Mouse (Mus musculus): Measurements from ENCODE around the gene Pde10a.
"Not testable (repeated sequence)": the region's sequence is repeated elsewhere in the genome, so short reads cannot be mapped to it uniquely, and the experiment has no call there.

The Pde10a gene

DNA sequence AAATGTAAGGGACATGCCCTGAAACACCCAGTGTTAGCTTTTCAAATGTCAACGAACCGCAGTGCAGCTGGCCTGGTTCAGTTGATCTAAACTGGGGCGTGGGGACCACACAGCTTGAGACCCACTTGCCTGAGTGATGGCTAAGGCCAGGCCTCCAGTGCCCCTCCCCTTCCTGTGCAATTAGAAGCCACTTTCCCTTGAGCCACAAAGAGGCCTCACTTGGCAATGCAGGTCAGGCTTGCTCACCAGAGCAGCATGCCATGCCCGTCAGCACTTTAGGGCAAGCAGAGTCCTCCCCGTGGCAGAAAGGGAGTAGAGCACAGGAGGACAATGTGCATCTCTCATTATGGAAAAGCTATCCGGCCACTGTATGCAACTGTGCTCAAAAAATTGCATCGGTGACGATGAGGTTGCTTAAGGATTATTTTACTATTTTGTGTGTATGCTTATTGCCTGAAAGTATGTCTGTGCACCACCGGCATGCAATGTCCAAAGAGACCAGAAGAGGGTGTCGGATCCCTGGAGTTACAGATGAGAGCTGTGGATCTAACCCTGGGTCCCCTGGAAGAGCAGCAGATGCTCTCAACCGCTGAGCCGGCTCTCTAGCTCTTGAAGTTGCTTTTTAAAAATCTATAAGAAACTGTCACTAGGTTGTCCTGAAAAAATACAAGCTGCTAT lies 114.7 kb downstream of the Pde10a start:
- in situ Hi-C loops (cut with MboI; ENCODE audit: low sequenced_read_pairs): no loop called here

DNA sequence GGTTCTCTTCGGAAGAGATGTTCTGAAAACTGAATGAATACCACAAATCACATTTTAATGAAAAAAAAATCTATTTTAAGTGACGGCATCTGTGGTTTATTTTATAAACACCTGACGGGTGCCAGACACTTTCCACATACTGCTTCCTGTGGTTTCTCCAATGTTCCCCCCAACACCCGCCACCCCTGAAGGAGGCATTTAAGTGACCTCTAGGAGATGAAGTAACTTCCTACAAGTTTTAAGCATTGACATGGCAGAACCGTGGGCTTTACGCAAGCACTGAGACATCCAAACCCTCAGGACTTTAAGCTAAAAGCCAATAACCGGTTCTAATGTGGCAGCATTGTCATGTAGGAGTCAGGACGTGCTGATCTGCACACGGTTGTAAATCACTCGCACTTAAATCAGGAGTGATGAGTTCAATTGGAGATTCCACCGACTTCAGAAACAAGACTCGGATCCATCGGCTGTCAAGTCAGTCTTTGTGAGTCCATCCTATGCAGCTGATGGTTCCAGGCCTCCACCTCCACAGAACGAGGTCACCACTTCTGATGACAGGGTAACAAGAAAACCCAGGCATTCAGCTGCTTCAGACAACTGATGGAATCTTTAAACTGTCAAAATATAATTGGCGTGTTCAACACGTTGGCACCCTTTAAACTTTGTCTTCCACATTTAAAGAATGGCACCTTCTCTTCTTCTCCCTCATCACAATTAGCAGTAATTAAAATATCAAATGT lies 115.7 kb downstream of the Pde10a start:
- in situ Hi-C loops (cut with MboI; ENCODE audit: low sequenced_read_pairs): no loop called here

DNA sequence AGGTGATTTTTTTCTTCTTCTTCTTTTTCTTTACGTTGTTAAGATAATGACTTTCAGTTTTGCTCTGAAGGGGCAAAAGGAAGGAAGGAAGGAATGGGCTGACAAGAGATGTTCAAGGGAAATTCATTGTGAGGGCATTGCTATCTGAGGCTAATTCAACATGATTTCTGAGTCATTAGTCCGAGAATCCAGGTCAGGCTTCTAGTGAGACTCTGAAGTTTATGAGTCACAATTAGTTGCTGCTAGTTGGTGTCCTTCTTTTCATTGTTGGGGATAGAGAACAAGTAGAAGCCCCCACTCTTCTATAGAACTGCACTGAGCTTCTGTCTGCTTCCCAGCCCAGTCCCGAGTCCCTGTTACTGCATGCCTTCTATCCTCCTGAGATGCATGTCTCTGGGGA lies 116.3 kb downstream of the Pde10a start:
- in situ Hi-C loops (cut with MboI; ENCODE audit: low sequenced_read_pairs): no loop called here

GRCm38 (mm10) chr17:8642356-8642755 lies 117.2 kb downstream of the Pde10a start:
- in situ Hi-C loops (cut with MboI; ENCODE audit: low sequenced_read_pairs): no loop called here

GRCm38 (mm10) chr17:8647372-8647871 lies 122.2 kb downstream of the Pde10a start:
- in situ Hi-C loops (cut with MboI; ENCODE audit: low sequenced_read_pairs): no loop called here

DNA sequence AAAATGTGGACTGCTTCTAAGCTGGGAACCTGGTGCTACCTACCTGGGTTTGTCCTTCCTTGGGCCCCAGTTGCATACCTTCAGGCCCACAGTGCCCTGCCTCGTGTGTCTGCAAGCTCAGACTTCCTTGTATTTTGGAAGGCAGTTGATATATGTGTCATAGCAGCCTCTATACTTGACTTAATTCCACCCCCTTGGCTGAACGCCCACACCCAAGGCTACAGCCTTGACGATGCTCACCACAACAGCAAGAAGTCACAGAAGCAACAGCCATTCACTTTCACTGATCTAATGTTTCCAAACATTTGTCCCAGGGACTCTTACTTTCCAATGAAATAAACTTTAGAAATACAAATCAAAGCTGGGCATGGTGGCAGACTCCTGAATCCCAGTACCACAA lies 123.1 kb downstream of the Pde10a start:
- in situ Hi-C loops (cut with MboI; ENCODE audit: low sequenced_read_pairs): no loop called here

- in situ Hi-C loops (cut with MboI; ENCODE audit: low sequenced_read_pairs): no loop called here
These were observed 127.6 kb downstream of the Pde10a start for GRCm38 (mm10) chr17:8652681-8653262.

GRCm38 (mm10) chr17:8657661-8658060 lies 132.5 kb downstream of the Pde10a start:
- in situ Hi-C loops (cut with MboI; ENCODE audit: low sequenced_read_pairs): no loop called here

DNA sequence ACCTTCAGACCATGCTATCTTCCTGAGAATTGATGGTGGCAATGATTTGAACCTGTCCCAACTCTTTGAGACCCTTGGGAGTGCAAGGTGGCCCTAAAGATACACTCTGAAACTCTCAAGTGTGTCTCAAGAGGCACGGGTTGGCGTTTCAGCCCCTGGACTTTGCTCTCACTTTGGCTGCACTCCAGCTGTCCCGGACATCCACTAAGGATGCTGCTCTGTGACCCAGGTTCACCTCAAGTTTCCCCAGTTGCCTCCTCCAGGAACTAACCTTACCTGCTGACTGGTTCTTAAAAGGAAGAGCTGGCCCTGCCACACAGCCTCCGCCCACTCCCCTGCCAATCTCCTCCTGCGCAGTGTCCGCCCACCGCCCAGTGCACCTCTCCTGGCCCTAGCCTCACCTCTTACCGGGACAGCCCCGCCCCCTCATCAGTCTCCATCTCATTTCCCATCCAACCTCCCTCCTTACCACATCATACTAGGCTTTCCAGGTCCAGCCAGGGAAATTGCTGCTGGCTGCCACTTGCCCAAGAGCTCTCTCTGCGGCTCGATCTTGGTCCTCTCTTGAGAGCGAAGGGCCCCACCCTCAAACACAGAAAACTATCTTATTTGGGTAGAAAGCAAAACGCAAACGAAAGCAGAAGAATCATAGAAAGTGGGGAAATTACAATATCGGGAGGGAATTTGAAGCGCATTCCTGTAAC lies 133.7 kb downstream of the Pde10a start:
- in situ Hi-C loops (cut with MboI; ENCODE audit: low sequenced_read_pairs): no loop called here

- in situ Hi-C loops (cut with MboI; ENCODE audit: low sequenced_read_pairs): no loop called here
These were observed 141.7 kb downstream of the Pde10a start for GRCm38 (mm10) chr17:8666912-8667311.

- in situ Hi-C loops (cut with MboI; ENCODE audit: low sequenced_read_pairs): no loop called here
These were observed 149.5 kb downstream of the Pde10a start for GRCm38 (mm10) chr17:8674651-8675050.

DNA sequence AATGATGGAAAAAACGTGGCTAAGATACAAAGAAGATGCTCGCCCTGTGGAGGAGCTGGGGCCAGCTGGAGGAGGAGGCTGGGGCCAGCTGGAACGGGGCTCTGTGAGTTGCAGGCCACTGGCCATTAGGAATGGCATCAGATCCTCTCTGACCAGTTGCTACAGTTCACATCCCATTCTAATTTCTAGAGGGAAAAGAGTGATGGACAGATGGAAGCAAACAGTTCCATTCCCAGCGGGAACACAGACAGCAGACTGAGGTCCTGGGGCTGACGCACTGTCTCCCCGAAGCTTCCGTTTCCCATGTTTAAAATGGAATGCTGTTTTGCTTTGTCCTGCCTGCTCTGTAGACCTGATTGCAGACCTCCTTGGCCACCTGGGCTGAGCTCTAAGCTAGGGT lies 161.2 kb downstream of the Pde10a start:
- in situ Hi-C loops (cut with MboI; ENCODE audit: low sequenced_read_pairs): no loop called here

DNA sequence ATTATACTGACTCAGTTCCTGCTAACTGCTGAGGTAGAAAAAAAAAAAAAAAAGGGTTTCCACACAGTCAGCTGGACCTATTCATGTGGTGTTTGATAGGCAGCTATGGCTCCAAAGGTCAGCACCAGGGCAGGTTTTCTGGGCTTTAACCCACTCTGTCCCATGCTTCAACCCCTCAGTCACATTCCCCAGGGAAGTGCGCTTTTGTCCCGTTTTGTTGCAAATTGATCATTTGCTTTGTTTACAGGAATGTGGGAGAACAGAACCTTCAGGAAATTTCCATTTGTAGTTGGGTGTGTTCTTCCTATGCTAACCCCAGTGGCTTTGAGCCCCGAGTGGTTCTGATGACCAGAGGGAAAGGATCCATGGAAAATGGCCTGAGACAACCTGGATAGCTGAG lies 162.9 kb downstream of the Pde10a start:
- in situ Hi-C loops (cut with MboI; ENCODE audit: low sequenced_read_pairs): no loop called here

DNA sequence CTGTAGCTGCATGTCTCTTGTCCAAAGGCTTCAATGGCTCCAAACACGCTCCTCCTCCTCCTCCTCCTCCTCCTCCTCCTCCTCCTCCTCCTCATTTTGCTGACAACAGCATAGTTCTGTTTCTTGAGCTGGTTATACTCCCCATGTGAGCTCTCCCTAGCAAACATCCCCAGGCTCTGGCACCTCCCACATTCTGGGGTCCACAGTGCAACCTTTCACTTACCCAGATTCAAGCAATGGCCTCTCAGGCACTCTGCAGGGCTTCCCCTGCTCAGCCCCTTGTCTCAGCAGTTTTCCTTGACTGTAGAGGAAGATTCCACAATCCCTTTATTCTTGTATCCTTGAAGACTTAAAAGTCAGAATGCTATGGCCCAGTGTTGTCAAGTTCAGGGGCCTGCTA lies 173.1 kb downstream of the Pde10a start:
- in situ Hi-C loops (cut with MboI; ENCODE audit: low sequenced_read_pairs): no loop called here

DNA sequence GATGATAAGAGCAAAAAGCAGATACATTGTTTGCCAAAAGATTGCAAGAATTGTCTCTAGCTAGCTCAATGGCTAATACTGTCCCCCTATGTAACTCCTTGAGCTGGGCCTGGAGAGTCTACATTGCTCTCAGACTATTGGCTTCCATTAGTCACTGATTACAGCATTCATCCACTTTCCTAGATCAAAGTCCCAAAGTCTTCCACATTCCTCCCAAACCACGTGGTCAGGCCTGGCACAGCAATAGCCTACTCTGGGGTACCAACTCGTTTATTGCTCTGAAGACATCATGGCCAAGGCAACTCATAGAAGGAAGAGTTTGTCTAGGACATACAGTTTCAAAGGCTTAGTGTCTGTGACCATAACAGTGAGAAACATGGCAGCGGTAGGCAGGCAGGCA lies 173.6 kb downstream of the Pde10a start:
- in situ Hi-C loops (cut with MboI; ENCODE audit: low sequenced_read_pairs): no loop called here

- in situ Hi-C loops (cut with MboI; ENCODE audit: low sequenced_read_pairs): no loop called here
These were observed 175.9 kb downstream of the Pde10a start for GRCm38 (mm10) chr17:8701096-8701495.

DNA sequence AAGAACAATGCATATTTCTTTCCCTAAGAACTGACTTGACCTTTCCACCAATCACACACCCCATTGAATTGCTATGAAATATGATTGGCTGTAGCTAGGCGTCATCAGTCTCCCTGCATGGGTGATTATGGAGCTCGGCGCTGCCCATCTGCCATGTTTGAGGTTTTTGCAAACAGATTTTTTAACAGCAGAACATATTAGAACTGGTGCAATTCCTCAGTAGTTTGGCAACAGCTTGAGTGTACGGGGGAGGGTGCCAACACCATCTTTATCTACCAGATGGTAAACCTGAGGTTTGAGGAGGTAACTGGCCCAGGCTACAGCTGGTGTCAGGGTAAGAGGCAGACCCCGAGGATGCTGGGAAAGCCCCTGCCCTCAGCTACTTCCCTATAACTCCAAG lies 177.3 kb downstream of the Pde10a start:
- in situ Hi-C loops (cut with MboI; ENCODE audit: low sequenced_read_pairs): no loop called here

DNA sequence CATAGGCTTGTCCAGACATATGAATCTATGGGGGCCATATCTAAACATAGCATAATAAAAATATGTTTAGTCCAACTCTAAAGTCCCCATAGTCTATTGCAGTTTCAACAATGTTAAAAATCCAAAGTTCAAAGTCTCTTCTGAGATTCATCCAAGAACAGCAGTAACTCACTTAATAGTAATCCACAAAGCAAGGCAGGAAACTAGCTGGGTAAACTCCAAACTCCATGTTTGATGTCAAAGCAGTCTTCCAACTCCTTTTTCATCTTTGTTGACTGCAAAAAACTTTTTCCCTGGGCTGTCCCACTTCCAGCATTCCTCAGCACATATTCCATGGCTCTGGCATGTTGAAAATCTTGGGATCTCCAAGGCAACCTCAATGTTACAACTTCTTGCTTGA lies 182.8 kb downstream of the Pde10a start:
- in situ Hi-C loops (cut with MboI; ENCODE audit: low sequenced_read_pairs): no loop called here

- in situ Hi-C loops (cut with MboI; ENCODE audit: low sequenced_read_pairs): not testable (repeated sequence)
These were observed 187.6 kb downstream of the Pde10a start for GRCm38 (mm10) chr17:8712734-8713133.

DNA sequence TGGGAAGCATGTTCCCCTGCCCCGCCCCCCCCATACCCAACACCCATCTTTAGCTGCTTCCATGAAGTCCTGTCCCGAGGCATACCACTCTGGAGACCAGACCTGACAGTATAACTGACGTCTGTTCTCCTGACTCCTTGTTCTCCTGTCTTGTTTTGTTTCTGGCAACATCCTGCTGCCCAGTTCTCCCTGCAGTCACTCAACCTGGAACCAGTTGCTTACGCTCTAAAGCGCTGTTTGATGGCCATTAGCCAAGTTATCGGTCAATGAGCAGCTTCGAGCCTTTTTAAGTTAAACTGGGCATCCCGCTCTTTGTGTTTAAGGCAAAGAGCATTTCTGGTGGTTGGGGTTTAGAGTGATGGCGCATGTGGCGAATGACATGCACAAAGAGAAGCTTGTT lies 195.8 kb downstream of the Pde10a start:
- in situ Hi-C loops (cut with MboI; ENCODE audit: low sequenced_read_pairs): no loop called here

DNA sequence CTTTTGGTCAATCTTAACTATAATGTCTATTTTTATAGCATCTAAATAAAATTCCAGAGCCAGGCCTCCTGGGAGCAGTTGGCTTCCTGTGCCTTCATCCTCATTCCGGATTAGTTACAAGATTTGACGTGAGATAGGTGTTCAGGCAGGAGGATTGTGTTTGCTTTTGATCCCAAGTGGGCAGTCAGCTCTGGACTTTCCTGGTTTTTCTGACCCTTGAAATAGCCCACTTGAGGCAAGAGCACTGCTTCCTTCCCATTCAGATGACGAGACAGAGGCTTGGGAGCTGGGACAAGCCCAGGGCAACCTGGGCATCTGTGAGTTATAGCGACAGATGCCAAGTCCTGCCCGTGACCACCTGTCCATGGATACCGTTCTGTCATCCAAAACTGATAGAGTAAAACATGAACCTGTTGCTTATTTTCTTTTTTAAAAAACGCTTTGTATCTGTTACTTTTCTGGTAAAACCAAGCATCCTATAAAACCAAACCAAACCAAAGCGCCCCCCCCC lies 199.3 kb downstream of the Pde10a start:
- in situ Hi-C loops (cut with MboI; ENCODE audit: low sequenced_read_pairs): no loop called here
